Mouse (Mus musculus): Measurements from ENCODE around the gene Ncoa6.
A peak's percentile ranks its signal among the peaks of the same experiment; 100 is the strongest.
"Not testable (repeated sequence)": the region's sequence is repeated elsewhere in the genome, so short reads cannot be mapped to it uniquely, and the experiment has no call there.

The Ncoa6 gene

DNA sequence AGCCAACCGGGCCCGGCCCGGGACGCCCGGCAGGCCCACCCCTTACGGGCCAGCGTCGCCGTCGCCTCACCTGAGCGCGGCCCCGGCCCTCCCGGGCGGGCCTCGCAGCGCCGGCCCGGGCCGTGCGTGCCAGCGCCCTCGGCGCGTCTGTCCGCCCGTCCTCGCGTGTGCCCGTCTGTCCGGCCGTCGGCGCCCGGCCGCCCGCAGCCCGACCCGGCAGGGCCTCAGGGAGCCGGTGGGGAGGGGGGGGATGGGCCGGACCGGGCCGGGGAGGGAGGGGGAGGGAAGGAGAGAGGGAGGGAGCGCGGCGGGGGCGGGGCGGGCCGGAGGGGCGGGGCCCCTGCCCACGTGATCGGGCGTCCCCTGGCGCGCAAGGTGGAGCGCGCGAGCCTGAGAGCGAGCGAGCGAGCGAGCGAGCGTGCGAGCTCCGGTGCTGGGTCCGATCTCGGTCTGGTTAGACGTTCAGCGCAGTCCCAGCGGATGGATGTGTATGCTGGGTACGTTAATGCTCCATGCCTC lies at the start of gene Ncoa6:
Gene Ncoa6 (minus strand): TSS at position 325 of the 519 bp plus-strand sequence.
- DNase-seq: peak; percentile 61 to 81

DNA sequence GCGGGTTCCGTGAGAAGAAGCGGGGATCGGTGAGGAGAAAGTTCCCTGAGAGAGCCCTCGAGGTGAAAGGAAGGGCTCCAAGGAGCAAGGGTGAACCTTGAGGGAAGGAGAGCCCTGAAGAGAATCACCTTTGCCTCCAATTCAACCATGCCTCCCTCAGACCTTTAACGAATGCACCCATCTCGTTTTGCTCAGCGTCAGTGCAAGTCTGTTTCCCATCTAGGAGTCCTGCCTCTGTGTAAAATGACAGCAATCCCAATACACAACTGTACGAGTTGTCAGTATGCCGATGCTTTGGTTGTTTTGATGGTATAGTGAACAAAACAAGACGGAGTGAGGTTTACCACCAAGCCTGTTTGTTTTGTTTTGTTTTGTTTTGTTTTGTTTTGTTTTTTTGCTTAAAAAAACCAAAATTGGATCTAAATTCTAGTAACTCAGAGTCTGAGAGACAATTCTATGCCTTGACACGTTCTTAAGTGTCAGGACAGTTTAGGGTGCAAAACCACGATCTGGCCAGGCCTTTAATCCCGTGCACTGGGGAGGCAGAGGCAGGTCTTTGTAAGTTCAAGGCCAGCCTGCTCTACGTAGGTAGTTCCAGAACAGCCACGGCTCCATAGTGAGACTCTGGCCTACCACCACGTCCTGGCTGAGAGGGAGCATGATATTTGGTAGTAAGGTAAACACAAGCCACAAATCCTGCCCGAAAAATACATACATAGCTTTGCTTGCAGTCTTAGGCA lies 45.0 kb upstream of the Ncoa6 start:
- no peak for DNase-seq

DNA sequence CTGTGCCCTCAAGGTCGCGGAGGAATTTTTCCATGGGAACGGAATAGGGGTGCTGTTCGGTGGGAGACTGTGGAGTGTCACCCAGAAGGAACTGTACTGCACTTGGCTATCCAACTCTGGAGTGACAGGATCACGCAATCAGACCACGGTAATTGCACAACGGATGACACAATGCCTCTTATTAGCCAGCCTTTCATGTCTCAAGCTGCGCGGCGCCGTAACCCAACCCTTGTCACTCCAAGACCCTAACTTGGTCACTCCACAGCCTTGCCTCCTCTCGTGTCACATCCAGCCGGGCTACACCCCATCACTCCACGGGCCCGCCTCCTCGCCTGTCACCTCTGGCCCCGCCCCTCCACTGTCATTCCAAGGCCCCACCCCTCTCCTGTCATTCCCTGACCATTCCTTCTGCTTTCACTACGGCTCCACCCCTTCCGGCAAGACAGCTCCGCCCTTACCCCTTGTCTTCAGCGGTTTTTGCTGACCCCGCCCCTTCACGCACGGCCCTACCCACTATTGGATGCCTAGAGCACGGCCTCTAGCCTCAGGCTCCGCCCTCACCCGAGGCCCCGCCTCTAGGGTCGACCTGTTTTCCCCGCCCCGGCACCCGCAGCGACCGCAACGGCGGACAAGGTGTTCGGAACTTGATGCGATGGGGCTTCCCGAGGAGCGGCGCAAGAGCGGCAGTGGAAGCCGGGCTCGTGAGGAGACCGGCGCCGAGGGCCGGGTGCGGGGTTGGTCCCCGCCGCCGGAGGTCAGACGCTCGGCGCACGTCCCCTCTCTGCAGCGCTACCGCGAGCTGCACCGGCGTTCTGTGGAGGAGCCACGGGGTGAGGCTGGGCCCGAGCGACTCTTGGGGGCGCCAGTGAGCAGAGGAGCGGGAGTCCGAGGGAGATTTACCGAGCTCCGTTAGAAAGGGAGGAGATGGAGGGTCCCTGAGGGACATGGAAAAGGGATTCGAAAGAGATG lies 44.0 kb upstream of the Ncoa6 start, which contains the start of the genes Acss2 and Ggt7:
Gene Acss2 (plus strand): TSS at position 494 of the 969 bp plus-strand sequence.
Gene Ggt7 (minus strand): TSS at position 783 of the 969 bp plus-strand sequence.
- DNase-seq: peak; percentile 99 to 100

DNA sequence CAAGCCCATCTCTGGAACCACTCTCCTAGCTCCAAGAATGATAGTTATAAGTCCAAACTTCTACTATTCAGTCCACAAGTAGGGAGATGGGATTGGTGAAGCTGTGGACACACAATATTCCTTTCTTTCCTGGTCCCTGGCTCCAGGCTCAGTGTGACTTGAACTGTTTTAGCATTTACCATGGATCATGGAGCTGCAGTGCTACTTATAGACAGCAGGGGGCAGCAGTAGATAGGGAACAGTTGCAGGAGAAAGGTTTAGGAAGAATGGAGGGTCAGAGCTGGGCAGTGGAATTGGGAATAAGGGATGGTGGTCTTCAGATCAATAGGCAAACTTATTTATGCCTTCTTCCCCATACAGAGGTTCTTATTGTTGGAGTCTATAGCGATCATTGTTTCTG lies 42.2 kb upstream of the Ncoa6 start:
- peak; percentile 84 to 89 for DNase-seq

DNA sequence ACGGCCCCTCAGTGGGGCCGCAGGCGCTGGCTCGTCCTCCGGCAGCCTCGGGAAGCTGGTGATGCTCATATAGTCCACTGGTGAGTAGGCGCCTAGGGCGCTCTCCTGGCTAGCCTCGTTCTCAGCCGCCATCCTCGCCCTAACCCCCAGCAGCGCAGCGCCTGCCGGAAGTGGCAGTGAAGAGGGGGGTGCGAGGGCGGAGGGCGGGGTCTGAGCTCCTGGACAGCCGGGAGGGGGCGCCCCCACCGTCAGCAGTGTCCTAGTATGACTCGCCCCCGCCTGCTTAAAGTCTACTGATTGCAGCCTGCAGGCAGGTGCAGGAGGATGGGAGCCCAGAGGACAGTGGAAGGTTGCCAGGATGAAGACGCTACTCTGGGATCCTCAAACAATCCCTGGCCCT lies 41.0 kb upstream of the Ncoa6 start:
- DNase-seq: peak; percentile 92 to 94

GRCm38 (mm10) chr2:155513543-155513942 lies 39.8 kb upstream of the Ncoa6 start:
- DNase-seq: peak; percentile 50 to 62

GRCm38 (mm10) chr2:155512479-155512878 lies 38.8 kb upstream of the Ncoa6 start:
- peak; percentile 85 to 88 for DNase-seq

DNA sequence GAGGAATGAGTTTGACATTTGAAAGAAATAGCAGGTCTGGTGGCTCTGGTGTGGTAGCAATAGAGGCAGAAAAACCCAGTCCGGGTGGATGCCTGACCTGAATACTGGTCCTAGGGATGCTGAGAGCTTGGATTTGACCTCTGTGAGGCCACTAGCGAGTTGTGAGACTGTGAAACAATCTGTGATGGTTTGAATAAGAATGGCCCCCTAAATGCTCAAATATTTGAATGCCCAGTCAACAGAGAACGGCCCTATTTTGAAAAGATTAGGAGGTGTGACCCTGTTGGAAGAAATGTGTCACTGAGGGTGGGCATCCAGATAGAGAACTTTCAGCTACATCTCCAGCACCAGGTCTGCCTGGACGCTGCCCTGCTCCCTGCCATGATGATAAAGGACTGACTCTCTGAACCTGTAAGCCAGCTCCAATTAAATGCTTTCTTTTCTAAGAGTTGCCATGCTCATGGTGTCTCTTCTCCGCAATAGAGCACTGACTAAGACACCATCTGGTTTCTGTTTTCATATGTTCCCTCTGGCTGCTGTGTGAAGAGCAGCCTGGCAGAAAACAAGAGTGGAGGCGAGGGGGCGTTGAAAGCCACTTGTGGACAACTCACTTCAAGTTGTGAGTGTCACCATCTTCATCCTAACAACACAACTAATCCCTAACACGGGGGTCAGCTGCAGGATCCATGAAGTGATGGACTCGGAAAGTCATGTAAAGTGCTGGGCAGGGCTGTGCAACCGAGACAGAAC lies 34.2 kb upstream of the Ncoa6 start:
- no peak for DNase-seq

DNA sequence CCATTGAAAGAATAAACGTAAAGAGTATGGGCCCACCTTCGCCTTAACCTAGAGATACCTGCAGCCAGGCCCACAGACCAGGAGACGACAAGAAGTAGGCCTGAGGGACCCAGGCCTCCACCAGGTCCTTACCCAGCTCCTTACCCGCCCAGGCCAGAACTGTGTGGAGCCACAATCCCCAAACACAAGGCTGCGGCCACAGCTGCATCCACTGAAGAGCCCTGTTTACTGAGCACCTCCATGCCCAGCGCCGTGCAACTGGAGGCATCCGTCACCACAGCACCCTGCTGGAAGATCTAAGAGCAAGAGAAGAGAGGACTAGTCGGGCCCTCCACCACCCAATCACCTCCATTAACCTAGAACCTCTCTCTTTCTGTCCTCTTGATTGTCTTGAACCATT lies 32.1 kb upstream of the Ncoa6 start:
- DNase-seq: no peak

GRCm38 (mm10) chr2:155504440-155505355 lies 31.0 kb upstream of the Ncoa6 start:
- peak; percentile 52 to 60 for DNase-seq

DNA sequence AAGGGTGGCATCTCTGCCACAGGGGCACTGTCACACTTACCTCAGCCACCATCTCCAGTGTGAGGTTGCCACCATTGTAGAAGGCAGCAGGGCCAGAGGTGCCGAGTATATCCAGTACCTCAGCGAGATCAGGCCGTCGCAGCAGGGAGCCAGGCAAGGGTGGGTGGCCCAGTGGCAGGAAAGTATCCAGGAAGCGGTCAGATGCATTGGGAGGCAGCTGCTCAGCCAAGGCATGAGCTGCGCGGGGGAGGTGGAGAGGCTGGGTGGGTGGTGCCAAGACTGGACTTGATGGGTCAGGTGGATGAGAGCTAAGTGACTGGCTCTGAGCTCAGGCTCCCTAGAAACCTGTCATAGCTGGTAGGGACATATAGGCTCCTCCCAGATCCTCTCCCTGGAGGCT lies 28.9 kb upstream of the Ncoa6 start:
- DNase-seq: no peak

DNA sequence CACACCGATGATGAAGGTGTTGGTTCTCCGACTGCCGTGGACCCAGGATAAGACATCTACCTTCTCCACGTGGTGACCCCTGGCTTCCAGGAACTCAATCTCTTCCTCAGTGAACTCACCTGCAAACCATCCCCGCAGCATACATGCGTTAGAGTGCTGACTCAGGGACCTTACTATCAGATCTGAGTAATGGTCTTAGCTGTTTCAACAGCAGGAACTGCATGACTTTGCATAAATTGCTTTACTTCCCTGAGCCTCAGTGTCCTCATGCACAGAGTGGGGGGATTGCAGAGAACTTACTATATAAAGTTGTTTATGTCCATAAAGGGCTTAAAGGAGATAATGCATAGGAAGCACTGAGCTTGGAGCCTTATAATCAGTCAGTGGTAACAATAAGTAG lies 17.3 kb upstream of the Ncoa6 start:
- DNase-seq: no peak

GRCm38 (mm10) chr2:155482021-155482420 lies 8.3 kb upstream of the Ncoa6 start:
- peak; percentile 68 to 75 for DNase-seq

DNA sequence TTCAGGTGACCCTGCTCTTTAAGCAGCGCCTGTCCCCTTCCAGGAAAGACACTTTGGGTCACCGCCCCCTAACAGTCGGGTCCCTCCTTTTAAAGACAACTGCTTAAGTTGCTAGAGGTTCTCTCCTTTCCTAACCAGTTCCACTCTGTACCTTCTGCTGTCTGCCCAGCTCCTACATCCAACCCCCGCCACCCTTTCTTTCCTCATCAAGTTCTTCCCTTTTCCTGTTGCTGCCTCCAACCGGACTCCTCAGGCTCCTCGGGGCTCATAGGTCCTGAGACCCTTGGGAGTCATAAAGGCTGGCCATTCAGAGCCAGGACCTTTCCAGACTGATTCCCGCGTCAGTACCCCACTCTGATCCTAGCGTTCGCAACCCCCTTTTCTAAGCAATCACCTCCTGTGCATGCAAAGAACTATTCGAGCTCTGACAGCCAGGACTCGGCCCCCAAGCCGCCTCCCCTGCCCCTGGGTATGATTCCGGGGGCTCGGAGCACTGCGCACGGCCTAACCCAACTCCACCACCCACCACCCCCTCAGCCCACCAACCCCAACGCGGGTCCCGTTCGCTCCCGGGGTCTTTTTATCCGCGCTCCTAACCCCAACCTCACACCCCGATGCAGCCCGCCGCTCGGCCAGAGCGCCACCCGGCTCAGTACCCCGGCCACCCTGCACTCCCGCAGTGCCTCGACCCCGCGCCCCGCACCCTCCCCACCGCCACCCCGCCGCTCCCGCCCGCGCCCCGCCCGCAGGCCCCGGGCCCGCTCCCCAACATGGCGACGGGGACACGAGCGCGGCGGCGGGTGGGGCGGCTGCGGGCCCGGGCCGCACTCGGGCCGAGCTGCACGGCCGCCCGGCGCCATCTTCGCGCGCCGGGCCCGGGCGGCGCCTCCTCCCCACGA lies 774 bp downstream of the Ncoa6 start:
- peak; percentile 38 to 66 for DNase-seq

- no peak for DNase-seq
Measured at GRCm38 (mm10) chr2:155466861-155467260, 6.8 kb downstream of the Ncoa6 start.

DNA sequence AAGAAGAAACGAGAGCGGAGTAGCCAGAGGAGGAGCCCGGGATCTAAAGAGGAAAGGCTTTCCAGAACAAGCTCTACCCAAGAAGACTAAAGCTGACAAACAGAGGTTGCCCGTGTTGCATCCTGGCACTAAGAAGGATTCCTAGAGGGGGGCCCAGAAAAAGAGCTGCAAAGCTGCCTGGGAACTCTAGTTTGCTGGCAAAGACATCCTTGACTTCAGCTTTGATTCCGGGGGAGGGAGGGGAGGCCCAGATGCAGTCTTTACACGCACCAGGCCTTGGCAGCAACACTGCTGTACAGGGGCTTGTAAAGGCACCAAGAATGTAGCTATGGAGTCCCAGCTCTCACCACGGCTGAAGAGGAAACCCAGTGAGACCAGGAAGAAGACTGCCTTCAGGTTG lies 20.1 kb downstream of the Ncoa6 start:
- no peak for DNase-seq

DNA sequence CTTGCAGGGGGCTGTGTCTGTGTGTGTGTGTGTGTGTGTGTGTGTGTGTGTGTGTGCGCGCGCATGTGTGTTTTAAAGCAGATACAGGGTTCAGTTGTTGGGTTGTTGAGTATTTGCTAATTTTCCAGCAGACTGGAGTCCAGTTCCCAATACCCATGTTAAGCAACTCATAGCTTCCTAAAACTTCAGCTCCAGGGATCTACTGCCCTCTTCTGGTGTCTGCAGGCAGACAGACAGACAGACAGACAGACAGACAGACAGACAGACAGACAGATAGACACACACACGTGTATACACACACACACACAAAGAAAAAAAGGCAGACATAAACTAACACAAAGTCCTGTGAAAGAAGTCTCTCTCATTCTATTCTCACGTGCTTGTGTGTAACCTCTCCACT lies 22.4 kb downstream of the Ncoa6 start:
- DNase-seq: no peak

DNA sequence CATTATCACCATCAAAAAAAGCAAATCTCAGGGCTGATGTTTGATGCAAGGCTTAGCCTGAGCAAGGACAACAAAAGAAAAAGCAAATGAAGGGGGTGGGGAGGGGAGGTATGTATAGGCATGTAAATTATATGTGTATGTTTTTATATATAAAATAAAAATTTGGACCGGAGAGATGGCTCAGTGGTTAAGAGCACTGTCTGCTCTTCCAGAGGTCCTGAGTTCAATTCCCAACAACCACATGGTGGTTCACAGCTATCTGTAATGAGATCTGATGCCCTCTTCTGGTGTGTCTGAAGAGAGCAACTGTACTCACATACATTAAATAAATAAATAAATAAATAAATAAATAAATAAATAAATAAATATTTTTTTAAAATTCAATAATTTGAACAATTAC lies 25.8 kb downstream of the Ncoa6 start:
- not testable (repeated sequence) for DNase-seq

DNA sequence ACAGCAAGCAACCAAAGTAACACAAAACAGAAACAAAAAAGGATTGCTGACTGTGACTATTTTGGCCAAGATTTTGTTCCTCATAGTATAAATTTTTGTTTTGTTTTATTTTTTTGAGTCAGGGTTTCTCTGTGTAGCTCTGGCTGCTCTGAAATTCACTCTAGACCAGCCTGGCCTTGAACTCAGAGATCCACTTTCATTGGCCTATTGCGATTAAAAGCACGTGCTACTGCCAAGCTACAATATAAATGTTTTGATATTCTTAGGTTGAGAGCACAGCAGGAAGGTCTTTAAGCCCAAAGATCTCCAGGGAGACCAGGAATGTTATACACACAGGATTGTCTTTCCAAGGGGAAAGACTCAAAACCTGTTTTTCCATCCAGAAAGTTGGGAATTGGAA lies 30.2 kb downstream of the Ncoa6 start:
- no peak for DNase-seq

DNA sequence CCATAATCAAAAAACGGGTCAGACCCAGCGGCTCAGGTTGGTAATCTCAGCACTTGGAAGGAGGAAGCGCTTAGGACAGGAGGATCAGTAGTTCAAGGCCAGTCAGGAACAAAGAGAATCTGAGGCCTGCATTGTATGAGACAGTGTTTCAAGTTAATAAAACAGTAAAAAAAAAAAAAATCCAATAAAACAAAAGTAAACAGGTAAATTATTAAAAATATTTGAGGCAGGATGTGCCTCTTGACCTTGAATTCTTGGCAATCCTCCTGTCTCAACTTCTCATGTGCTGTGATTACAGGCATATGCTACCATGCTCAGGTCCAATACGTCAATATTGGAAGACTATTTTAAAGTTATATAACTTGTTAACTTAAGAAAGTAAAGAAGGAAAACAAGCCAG lies 30.8 kb downstream of the Ncoa6 start:
- DNase-seq: no peak
